Mouse (Mus musculus) liver, embryonic 16.5 days (tissue): ENCODE measurements at regions not wholly inside any gene's neighbourhood (a gene's known extent, or its start where the extent isn't known, plus 50 kb on each side); places are given as distances from the start of the nearest gene placed in this dataset.

Experiments
- ATAC-seq: fragments of 200-750 bp; cut with Nextera tagmentation; 2 replicates; pipeline ENCODE4 v1.8.0; 2017; ENCODE audit warnings: low read depth, mild to moderate bottlenecking, moderate number of reproducible peaks, moderate library complexity
- H3K27ac ChIP-seq: fragments of 300-500 bp; sonication (generic); 2 replicates; pipeline ENCODE4 v1.5.1; 2014; ENCODE audit warnings: mild to moderate bottlenecking, low read length
- H3K27me3 ChIP-seq: fragments of 300-500 bp; sonication (generic); 2 replicates; pipeline ENCODE4 v1.6.1; 2014; ENCODE audit warnings: low read depth, low read length, mixed read lengths; ENCODE audit not compliant: control insufficient read depth, insufficient read depth
- H3K36me3 ChIP-seq: fragments of 300-500 bp; sonication (generic); 2 replicates; pipeline ENCODE4 v1.6.1; 2014; ENCODE audit warnings: mild to moderate bottlenecking; ENCODE audit not compliant: control insufficient read depth, insufficient read depth
- H3K4me1 ChIP-seq: fragments of 300-500 bp; sonication (generic); 2 replicates; pipeline ENCODE4 v1.6.1; 2014; ENCODE audit warnings: low read depth, low read length, mixed read lengths; ENCODE audit not compliant: control insufficient read depth
- H3K4me2 ChIP-seq: fragments of 300-500 bp; sonication (generic); 2 replicates; pipeline ENCODE4 v1.6.1; 2014; ENCODE audit warnings: low read depth, low read length, mixed read lengths
- H3K4me3 ChIP-seq: fragments of 300-500 bp; sonication (generic); 2 replicates; pipeline ENCODE4 v1.5.1; 2014; ENCODE audit warnings: low read depth, mild to moderate bottlenecking, low read length
- H3K9ac ChIP-seq: fragments of 300-500 bp; sonication (generic); 2 replicates; pipeline ENCODE4 v1.6.1; 2014; ENCODE audit warnings: low read depth, low read length
- H3K9me3 ChIP-seq: fragments of 300-500 bp; sonication (generic); replicated peaks from 2 replicates; pipeline ENCODE4 v1.6.1; 2016; ENCODE audit warnings: low read length; ENCODE audit not compliant: control insufficient read depth
- WGBS: fragments of 180-500 bp; shearing (Covaris S2); extraction: QIAGEN DNeasy Blood & Tissue Kit; methylation state at CpG from one replicate; pipeline ENCODE4 v1.1.7; 2014; ENCODE audit not compliant: insufficient replicate concordance; 5-methylcytosine and 5-hydroxymethylcytosine counted together

DNA sequence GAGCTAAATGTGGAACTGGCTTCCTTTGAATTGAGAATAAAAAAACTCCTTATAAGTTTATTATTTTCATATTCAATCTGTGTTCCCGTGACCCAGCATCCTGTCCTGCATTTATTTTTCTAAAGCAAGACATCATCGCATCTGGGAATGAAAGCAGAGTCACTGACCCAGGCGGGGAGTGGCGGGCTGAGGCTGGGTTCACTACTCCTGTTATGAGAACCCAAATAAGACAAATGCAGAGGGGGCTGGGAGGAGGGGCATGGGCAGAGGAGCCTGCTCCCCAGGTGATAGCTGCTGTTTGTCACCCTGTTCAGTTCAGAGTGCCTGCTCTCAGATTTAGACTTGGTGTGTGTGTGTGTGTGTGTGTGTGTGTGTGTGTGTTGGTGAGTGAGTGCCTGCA, 102.0 kb downstream of the Nxnl2 start:
- WGBS = 68% methylated on average over 4 of the region's 4 CpGs
- ATAC-seq = no peak
- Histone ChIP-seq H3K9ac (no peak overlapping the region), H3K4me3 (no peak overlapping the region), H3K4me1 (no peaks in the 10 kb centered on the region), H3K27me3 (no peaks in the 10 kb centered on the region), H3K9me3 (no peaks in the 10 kb centered on the region), H3K27ac (no peak overlapping the region), H3K36me3 (no peaks in the 10 kb centered on the region), H3K4me2 (no peak overlapping the region)

DNA sequence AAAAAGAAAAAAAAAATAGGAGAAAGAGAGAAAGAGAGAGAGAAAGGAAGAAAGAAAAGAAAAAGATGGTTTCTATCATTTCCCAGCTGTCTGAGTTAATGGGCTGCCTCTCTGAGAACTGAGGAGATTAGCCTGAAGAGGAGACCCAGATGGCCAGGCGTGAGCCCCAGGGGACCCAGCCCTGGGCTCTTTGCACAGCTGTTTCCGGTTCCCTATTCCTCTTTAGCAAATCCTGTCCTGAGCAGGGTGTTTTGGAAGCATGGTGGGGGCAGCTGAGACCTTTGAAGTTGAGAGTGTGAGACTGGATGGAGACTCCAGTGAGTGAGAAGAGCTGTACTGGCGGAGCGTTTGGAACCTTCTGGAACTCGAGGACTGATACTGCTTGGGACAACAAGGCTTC, 103.8 kb downstream of the Nxnl2 start:
- H3K4me1 ChIP-seq = no peaks in the 10 kb centered on the region
- H3K9ac ChIP-seq = no peak overlapping the region
- no peaks in the 10 kb centered on the region for H3K9me3 ChIP-seq
- no peak overlapping the region for H3K4me2 ChIP-seq
- H3K27me3 ChIP-seq = no peaks in the 10 kb centered on the region
- H3K27ac ChIP-seq = no peak overlapping the region
- ATAC-seq = no peak
- 38% methylated on average over 5 of the region's 5 CpGs for WGBS
- H3K4me3 ChIP-seq = no peak overlapping the region
- H3K36me3 ChIP-seq = no peaks in the 10 kb centered on the region

DNA sequence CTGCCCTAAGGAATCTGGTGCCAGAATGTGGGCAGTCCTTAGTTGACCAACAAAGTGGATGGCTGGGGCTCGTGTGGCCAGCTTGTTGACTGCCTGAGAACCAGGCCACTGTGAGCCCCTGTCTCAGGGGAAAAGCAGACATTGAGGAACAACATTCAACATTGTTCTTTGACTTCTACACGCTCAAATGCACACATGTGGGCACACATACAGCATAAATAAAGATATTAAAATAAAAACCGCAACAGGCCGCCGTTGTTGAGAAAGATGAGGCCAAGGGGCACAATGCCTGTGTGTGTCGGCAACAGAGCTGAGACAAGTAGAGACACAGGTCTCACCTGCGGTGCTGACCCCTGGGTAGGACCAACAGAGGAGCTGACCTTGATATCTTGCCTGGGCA, 105.8 kb downstream of the Nxnl2 start:
- 73% methylated on average over 7 of the region's 7 CpGs for WGBS
- Histone ChIP-seq H3K4me3 (no peak overlapping the region), H3K9ac (no peak overlapping the region), H3K36me3 (no peaks in the 10 kb centered on the region), H3K9me3 (no peaks in the 10 kb centered on the region), H3K27me3 (no peaks in the 10 kb centered on the region), H3K27ac (no peak overlapping the region), H3K4me2 (no peak overlapping the region), H3K4me1 (no peaks in the 10 kb centered on the region)
- no peak for ATAC-seq

DNA sequence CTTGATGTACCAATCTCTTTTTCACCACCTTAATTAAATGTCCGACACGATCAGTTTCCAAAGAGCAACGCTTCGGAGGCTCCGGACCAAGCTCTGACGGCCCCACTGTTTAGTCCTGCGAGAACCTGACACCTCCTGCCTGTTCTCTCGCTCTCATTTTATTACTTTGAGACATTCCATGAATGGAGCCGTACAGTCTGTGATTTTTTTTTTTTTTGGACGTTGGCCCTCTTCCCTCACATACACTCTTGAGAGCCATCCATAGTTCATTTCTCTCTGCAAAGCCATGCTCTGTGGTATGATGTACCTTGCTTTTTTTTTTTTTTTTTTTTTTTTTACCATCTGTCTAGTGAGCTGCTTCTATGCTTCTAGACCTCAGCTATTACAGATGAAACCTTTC, 106.7 kb downstream of the Nxnl2 start:
- no peak overlapping the region for H3K27ac ChIP-seq
- H3K4me2 ChIP-seq = no peak overlapping the region
- ATAC-seq = no peak
- no peaks in the 10 kb centered on the region for H3K9me3 ChIP-seq
- H3K4me1 ChIP-seq = no peaks in the 10 kb centered on the region
- H3K4me3 ChIP-seq = no peak overlapping the region
- H3K36me3 ChIP-seq = no peaks in the 10 kb centered on the region
- WGBS = 74% methylated on average over 10 of the region's 10 CpGs
- no peak overlapping the region for H3K9ac ChIP-seq
- H3K27me3 ChIP-seq = no peaks in the 10 kb centered on the region

DNA sequence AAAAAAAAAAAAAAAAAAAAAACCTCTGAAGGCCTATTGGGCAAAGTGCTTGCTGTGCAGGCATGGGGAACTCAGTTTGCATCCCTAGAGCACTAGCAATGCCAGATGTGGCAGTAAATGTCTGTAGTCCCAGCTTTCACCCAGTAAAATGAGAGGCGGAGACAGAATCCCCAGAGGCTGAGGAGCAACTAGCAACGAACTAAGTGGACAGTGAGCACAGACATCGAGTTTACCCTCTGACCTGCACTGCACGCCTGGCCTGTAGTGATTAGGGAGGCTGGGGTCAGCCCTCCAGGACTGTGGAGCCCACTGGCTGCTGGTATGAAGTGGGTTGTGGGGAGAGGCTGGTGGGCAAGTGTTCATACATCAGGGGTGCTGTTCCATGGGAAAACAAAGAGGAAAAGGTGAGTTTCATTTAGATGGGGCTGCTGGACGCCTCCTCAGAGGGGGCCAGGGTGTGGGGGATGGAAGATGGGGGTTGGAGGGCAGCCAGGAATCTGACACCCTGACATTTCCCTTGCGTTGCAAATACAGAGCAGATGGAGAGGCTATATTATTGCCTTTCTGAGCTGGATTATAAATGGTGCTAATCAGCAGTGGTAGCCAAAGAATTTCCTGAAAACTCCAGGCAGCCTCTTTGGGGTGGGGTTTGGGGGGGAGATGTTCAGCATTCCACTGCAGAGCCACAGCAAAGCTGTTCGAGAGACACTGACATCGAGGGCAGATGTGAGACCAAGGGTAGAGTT, 109.0 kb downstream of the Nxnl2 start:
- no peak overlapping the region for H3K9ac ChIP-seq
- no peak overlapping the region for H3K27ac ChIP-seq
- no peaks in the 10 kb centered on the region for H3K27me3 ChIP-seq
- H3K36me3 ChIP-seq = no peaks in the 10 kb centered on the region
- no peaks in the 10 kb centered on the region for H3K4me1 ChIP-seq
- WGBS = 50% methylated on average over 8 of the region's 8 CpGs
- no peaks in the 10 kb centered on the region for H3K9me3 ChIP-seq
- no peak overlapping the region for H3K4me2 ChIP-seq
- ATAC-seq = peak; percentile 41; the same call in 1 of the 2 replicates
- no peak overlapping the region for H3K4me3 ChIP-seq

DNA sequence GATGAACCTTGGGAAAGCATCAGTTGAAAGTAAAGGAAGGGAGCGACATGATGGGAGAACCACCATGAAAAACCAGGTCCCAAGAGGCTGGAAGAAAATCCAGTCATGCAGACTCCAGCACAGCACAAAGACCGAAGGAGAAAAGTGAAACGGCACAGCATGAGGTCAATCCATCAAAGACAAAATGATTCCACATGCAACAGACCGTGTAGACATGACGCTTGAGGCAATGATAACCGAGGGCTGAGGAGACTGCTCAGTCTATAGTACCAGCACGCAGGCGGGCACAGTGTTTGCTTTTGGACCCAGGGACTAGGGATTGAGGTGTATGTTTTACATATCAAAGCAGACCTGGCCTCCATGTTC, 109.5 kb downstream of the Nxnl2 start:
- Histone ChIP-seq H3K27me3 (no peaks in the 10 kb centered on the region), H3K4me1 (no peaks in the 10 kb centered on the region), H3K9ac (no peak overlapping the region), H3K4me3 (no peak overlapping the region), H3K36me3 (no peaks in the 10 kb centered on the region), H3K9me3 (no peaks in the 10 kb centered on the region), H3K27ac (no peak overlapping the region), H3K4me2 (no peak overlapping the region)
- WGBS = 66% methylated on average over 8 of the region's 8 CpGs
- ATAC-seq = no peak

DNA sequence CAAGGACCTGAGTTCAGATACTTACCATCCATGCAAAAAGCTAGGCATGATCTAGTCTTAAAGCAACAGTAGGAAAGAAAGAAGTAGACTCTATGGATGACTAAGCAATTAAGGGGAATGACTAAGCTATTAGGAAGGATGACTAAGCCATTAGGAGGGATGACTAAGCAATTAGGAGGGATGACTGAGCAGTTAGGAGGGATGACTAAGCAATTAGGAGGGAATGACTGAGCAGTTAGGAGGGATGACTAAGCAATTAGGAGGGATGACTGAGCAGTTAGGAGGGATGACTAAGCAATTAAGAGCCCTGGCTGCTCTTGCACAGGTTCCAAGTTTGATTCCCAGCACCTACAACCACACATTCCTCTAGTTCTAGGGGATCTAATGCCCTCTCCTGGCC, 113.9 kb downstream of the Nxnl2 start:
- no peaks in the 10 kb centered on the region for H3K4me1 ChIP-seq
- no peak overlapping the region for H3K4me3 ChIP-seq
- no peaks in the 10 kb centered on the region for H3K36me3 ChIP-seq
- no peak for ATAC-seq
- no peaks in the 10 kb centered on the region for H3K9me3 ChIP-seq
- H3K4me2 ChIP-seq = no peak overlapping the region
- no peak overlapping the region for H3K27ac ChIP-seq
- H3K9ac ChIP-seq = no peak overlapping the region
- no peaks in the 10 kb centered on the region for H3K27me3 ChIP-seq

DNA sequence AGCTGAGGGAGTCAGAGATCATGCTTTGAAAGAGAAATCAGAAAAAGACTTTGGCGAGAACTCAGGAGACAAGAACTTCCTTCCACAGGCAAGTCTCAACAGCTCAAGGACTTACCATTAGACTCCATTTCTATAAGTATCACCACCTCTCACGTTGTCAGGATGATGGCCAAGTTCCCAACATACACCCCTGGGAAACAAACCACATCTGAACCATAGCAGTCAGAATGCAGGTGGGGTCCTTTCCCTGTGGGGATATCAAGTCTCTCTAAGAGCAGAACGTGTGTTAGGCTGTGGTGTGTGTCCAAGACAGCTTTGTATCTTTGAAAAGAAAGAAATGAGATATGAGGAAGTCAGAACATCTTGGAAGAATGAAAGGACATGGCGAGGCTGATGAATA, 118.6 kb downstream of the Nxnl2 start:
- Histone ChIP-seq H3K4me2 (no peak overlapping the region), H3K9ac (no peak overlapping the region), H3K4me1 (no peaks in the 10 kb centered on the region), H3K27ac (no peak overlapping the region), H3K4me3 (no peak overlapping the region), H3K36me3 (no peaks in the 10 kb centered on the region), H3K9me3 (no peaks in the 10 kb centered on the region), H3K27me3 (no peaks in the 10 kb centered on the region)
- no peak for ATAC-seq
- WGBS = 43% methylated on average over 4 of the region's 4 CpGs

DNA sequence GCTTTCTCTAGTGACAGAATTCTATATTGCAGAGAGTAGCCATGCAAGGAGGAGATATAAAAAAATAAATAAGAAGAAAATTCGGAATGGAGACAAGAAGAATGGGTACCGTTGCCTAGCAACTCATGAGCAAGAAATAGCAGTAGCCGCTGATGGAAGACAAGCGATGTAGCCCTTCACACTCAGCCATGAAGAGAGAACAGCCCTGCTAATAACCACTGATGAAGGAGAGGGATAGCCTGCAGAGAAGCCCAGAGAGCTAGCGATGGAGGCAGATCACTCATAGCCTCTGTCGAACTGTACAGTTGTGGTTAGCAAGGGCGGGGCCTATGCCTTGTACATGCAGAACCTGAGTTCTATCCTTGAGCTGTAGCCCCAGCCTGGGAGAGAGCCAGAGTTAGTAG, 118.4 kb upstream of the S1pr3 start:
- no peak overlapping the region for H3K4me3 ChIP-seq
- 64% methylated on average over 7 of the region's 7 CpGs for WGBS
- H3K4me1 ChIP-seq = no peaks in the 10 kb centered on the region
- no peaks in the 10 kb centered on the region for H3K27me3 ChIP-seq
- H3K4me2 ChIP-seq = no peak overlapping the region
- no peak for ATAC-seq
- no peaks in the 10 kb centered on the region for H3K36me3 ChIP-seq
- no peaks in the 10 kb centered on the region for H3K9me3 ChIP-seq
- H3K27ac ChIP-seq = no peak overlapping the region
- H3K9ac ChIP-seq = no peak overlapping the region
